Mouse (Mus musculus) forebrain, embryonic 14.5 days (tissue): ENCODE measurements around the gene Vps13c. TPM values are rescaled to one million over a fixed set of nuclear protein-coding genes. Genes with fewer than 3 reads are reported as not detected.

Source experiments
- ATAC-seq: fragments of 200-750 bp; cut with Nextera tagmentation; 2 replicates; pipeline ENCODE4 v1.8.0; 2017; ENCODE audit warnings: mild to moderate bottlenecking, moderate library complexity
- DNase-seq: peaks from one replicate; pipeline ENCODE4 v3.0.0-alpha.2; 2015; ENCODE audit warnings: low spot score
- H3K27ac ChIP-seq: fragments of 300-500 bp; sonication (generic); 2 replicates; pipeline ENCODE4 v1.5.1; 2014; ENCODE audit warnings: low read depth, mild to moderate bottlenecking, control low read depth, low read length, moderate library complexity
- H3K27me3 ChIP-seq: fragments of 300-500 bp; sonication (generic); replicated peaks from 2 replicates; pipeline ENCODE4 v1.6.1; 2014; ENCODE audit warnings: low read length, control low read depth, mixed read lengths; ENCODE audit not compliant: control insufficient read depth, insufficient read depth
- H3K36me3 ChIP-seq: fragments of 300-500 bp; sonication (generic); 2 replicates; pipeline ENCODE4 v1.6.1; 2014; ENCODE audit warnings: low read length, control low read depth; ENCODE audit not compliant: control insufficient read depth, insufficient read depth
- H3K4me1 ChIP-seq: fragments of 300-500 bp; sonication (generic); 2 replicates; pipeline ENCODE4 v1.6.1; 2014; ENCODE audit warnings: antibody characterized with exemption, low read length, control low read depth; ENCODE audit not compliant: control insufficient read depth, insufficient read depth
- H3K4me2 ChIP-seq: fragments of 300-500 bp; sonication (generic); 2 replicates; pipeline ENCODE4 v1.6.1; 2014; ENCODE audit warnings: mild to moderate bottlenecking, control low read depth, low read length
- H3K4me3 ChIP-seq: fragments of 300-500 bp; sonication (generic); 2 replicates; pipeline ENCODE4 v1.5.1; 2014; ENCODE audit warnings: low read depth, low read length, control low read depth
- H3K9ac ChIP-seq: fragments of 300-500 bp; sonication (generic); 2 replicates; pipeline ENCODE4 v1.6.1; 2014; ENCODE audit warnings: mild to moderate bottlenecking, low read length, control low read depth, moderate library complexity
- H3K9me3 ChIP-seq: fragments of 300-500 bp; sonication (generic); replicated peaks from 2 replicates; pipeline ENCODE4 v1.6.1; 2016; ENCODE audit warnings: low read length, control low read depth, mixed read lengths; ENCODE audit not compliant: control insufficient read depth
- WGBS: fragments of 180-500 bp; shearing (Covaris S2); extraction: QIAGEN DNeasy Blood & Tissue Kit; methylation state at CpG from one replicate; pipeline ENCODE4 v1.1.7; 2014; 5-methylcytosine and 5-hydroxymethylcytosine counted together
- polyA plus RNA-seq: library from polyadenylated mRNA; unstranded; fragments of >200 nt; fragmentation: Nextera tagmentation; extraction: Ambion mirVana; gene quantifications from 2 replicates; pipeline ENCODE4 v1.2.1, GENCODE M21; 2014

Vps13c gene
- polyA plus RNA-seq, 1 experiment from 2014 or later, result 8.3 TPM

DNA sequence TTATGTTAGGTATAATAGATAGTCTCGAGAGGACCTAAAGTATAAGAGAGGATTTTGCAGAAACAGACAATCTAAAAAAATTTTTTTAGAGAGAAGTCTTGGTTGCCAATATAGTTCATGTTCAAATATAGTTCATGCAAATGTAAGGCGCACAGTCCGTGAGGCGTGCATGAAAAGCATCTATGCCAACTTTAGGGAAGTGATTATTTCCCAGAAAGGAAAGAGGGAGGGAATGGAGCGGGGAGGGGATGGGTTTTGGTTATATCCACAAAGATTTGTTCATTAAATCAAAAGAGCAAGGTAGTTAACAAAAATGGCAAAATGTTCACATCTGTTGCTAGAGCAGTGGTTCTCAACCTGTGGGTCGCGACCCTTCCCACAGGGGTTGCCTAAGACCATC, 166.4 kb downstream of the Vps13c start:
- H3K36me3 ChIP-seq, result no peaks in the 10 kb centered on the region
- H3K4me2 ChIP-seq, result no peak overlapping the region
- no peak for ATAC-seq
- no peaks in the 10 kb centered on the region for H3K9me3 ChIP-seq
- 98% methylated on average over 7 of the region's 7 CpGs for WGBS
- no peak overlapping the region for H3K9ac ChIP-seq
- H3K4me1 ChIP-seq, result no peaks in the 10 kb centered on the region
- no peaks in the 10 kb centered on the region for H3K27me3 ChIP-seq
- no peak for DNase-seq
- no peak overlapping the region for H3K27ac ChIP-seq
- H3K4me3 ChIP-seq, result no peak overlapping the region

DNA sequence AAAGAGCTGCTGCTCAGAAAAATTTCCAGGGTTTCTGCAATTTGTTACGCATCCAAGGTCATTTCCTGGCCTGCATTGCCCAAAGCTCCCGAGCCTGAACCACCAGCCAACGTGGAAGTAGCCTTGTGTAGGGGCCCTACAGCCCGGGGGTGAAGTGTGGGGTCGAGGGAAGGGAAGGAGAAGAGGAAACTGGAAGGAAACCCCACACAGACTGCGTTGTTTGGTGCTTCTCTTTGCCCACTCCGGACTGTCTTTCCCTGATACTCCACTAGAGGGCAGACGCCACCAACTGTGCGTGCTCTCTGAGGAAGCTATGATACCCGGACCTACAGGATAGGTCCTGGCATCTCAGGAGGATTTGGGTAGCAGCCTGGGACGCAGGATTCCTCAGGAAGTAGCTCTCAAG, 174.8 kb downstream of the Vps13c start:
- 9% methylated on average over 11 of the region's 11 CpGs for WGBS
- ATAC-seq (0 out of 2 replicates have a peak, but pooled peaks have one; percentile 55), DNase-seq (peak; percentile 85)
- H3K4me2 ChIP-seq, result no peak overlapping the region
- no peak overlapping the region for H3K9ac ChIP-seq
- no peaks in the 10 kb centered on the region for H3K36me3 ChIP-seq
- no peaks in the 10 kb centered on the region for H3K27me3 ChIP-seq
- H3K9me3 ChIP-seq, result no peaks in the 10 kb centered on the region
- H3K4me3 ChIP-seq, result no peak overlapping the region
- no peaks in the 10 kb centered on the region for H3K4me1 ChIP-seq
- no peak overlapping the region for H3K27ac ChIP-seq

DNA sequence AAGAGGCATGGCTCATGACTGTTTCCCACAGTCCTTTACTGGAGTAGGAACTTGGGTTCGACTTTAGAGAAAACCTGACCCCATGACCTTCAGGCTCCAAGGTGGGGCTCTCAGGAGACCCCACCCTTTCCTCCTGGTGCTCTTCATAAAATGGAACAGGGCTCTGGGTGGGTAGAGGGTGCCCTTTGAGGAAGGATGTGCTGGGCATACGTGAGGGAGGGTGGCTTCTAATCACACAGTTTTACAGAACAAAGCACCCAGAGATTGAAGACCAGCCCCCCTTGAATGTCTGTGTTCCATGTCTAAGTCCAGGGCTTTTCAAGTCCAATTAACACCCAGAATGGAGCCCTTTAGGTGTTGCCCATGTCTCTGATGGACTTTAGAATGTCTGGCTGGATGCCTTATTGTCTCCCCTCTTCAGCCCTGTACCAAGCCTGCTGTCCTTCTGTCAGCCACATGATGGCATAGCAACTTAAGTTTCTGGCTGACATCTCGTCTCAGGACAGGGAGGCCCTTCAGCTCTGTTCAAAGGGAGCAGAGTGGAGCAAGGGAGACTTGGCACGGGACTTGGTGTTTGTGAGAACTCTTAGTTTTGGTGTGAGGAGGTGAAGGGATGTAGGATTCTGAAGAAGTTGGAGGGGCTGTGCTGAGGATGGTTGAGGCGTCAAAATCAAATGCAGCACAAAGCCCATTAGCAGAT, 176.2 kb downstream of the Vps13c start:
- no peak overlapping the region for H3K9ac ChIP-seq
- no peaks in the 10 kb centered on the region for H3K36me3 ChIP-seq
- ATAC-seq (peak; percentile 79; the same call in 1 of the 2 replicates), DNase-seq (peak; percentile 81)
- WGBS, result 53% methylated on average over 5 of the region's 5 CpGs
- no peak overlapping the region for H3K27ac ChIP-seq
- H3K4me3 ChIP-seq, result no peak overlapping the region
- no peaks in the 10 kb centered on the region for H3K4me1 ChIP-seq
- no peaks in the 10 kb centered on the region for H3K9me3 ChIP-seq
- no peaks in the 10 kb centered on the region for H3K27me3 ChIP-seq
- H3K4me2 ChIP-seq, result no peak overlapping the region

DNA sequence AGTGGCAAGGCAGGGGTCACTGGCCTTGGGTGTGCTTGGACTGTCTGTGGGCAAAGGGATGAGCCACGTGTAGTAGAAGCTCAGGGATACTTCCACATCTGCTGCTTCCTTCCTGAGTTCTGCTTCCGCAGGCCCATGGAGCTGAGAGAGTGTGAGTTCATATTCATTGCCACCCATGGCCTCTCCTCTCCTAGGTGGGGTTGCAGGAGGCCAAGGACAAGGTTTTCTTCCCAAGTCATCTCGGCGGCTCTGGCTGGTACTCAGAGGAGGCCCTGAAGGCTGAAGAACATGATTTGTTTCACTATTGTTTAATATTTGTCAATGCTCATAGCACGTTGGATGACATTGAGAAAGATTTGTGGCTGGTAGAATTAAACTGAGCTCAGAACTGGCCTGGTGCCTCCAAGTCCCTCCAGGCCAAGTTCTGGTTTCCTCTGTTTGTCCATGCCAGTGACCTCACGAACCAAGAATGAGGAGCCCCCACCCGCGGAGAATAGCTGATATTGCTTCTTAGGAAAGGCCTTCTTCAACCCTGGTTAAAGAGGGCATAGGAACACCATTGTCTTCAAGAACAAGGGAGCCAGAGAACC, 180.7 kb downstream of the Vps13c start:
- Histone ChIP-seq H3K9me3 (no peaks in the 10 kb centered on the region), H3K27ac (no peak overlapping the region), H3K4me3 (no peak overlapping the region), H3K4me1 (no peaks in the 10 kb centered on the region), H3K27me3 (no peaks in the 10 kb centered on the region), H3K9ac (no peak overlapping the region), H3K36me3 (no peaks in the 10 kb centered on the region), H3K4me2 (no peak overlapping the region)
- ATAC-seq (no peak), DNase-seq (no peak)
- WGBS, result 90% methylated on average over 8 of the region's 8 CpGs

DNA sequence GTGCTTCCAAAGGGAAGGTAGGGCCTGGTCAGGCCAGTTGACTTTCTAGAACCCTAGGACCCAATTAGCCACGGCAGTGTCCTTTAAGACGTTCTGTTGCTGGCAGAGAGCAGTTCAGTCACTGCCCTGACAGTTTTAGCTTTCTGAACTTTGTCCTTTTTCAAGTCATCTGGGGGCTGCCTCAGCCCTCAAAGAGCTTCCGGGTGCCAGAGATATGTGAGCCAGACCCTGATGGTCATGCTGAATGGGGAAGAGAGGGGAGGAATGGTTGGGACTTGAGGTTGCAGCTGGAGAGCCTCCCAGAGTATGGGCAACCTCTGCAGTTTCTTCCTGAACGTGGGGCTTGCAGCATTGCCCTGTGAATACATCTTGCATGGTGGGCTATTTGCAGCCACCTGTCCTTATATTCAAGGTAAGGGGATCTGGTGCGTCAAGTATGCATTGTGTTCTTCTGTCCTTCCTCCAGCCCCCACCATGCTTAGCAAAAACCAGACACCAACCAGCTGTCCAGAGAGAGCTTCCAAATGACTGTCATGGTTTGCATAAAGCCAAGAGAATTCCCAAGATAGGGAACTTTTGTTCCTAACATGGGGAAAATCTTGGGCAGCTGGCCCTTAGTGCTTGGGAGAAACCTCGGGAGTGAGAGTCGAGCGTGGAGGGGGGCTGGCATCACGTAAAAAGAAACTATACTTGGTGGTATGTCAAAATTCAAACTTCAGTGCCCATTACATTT, 182.3 kb downstream of the Vps13c start:
- H3K4me2 ChIP-seq, result no peak overlapping the region
- no peak overlapping the region for H3K27ac ChIP-seq
- no peak overlapping the region for H3K4me3 ChIP-seq
- no peaks in the 10 kb centered on the region for H3K9me3 ChIP-seq
- H3K4me1 ChIP-seq, result no peaks in the 10 kb centered on the region
- H3K36me3 ChIP-seq, result no peaks in the 10 kb centered on the region
- ATAC-seq (no peak), DNase-seq (no peak)
- H3K9ac ChIP-seq, result no peak overlapping the region
- 87% methylated on average over 9 of the region's 9 CpGs for WGBS
- no peaks in the 10 kb centered on the region for H3K27me3 ChIP-seq

DNA sequence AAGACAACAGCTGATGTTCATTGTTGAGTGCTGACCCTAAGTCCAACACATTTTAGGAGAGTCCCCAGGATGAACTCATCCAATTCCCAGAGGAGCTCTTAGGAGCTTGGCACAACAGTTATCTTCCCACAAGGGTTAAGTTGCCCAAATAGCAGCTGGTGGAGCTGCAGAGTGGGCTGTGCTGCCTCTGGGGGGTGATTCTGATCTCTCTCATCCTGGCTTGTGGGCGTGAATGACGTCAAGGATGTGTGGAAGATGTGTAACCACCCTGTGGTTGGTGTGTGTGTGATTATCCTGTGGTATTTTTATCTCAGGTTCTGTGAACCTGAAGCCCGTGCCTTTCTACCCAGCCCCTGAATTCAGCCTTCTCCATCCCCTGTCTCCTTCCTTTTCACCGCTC, 188.4 kb downstream of the Vps13c start:
- no peaks in the 10 kb centered on the region for H3K36me3 ChIP-seq
- WGBS, result 71% methylated on average over 4 of the region's 4 CpGs
- H3K27ac ChIP-seq, result no peak overlapping the region
- ATAC-seq (no peak), DNase-seq (no peak)
- H3K4me3 ChIP-seq, result no peak overlapping the region
- no peaks in the 10 kb centered on the region for H3K4me1 ChIP-seq
- H3K4me2 ChIP-seq, result no peak overlapping the region
- H3K9me3 ChIP-seq, result no peaks in the 10 kb centered on the region
- no peaks in the 10 kb centered on the region for H3K27me3 ChIP-seq
- no peak overlapping the region for H3K9ac ChIP-seq

DNA sequence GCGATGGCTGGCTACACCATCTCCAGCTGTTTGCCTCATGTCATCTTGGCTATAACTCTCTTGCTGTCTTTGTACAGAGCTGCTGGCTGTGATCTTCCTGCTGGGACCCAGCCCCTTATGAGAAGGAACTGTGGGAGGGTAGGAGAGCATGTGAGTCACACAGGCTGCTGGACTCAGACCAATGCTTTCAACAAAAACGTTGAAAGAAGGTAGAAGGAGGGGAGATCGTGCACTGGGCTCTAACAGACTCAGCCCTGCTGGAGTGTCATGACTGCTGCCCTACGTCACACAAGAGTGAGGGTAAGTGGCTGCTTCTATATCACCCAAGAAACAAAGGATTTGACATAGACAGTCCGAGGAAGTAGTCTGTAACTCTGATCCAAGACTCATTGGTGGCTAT, 193.6 kb downstream of the Vps13c start:
- Histone ChIP-seq H3K27me3 (no peaks in the 10 kb centered on the region), H3K27ac (no peak overlapping the region), H3K4me3 (no peak overlapping the region), H3K9ac (no peak overlapping the region), H3K4me2 (no peak overlapping the region), H3K4me1 (peaks cover 6% of the 10 kb centered on the region; the same call in 1 of the 2 replicates), H3K9me3 (no peaks in the 10 kb centered on the region), H3K36me3 (no peaks in the 10 kb centered on the region)
- ATAC-seq, result no peak
- WGBS, result 81% methylated on average over 5 of the region's 5 CpGs
- no peak for DNase-seq
